Mouse (Mus musculus) retina, postnatal 1 day (tissue): ENCODE measurements around the gene Asb16.

Experiments
- DNase-seq: peaks from one replicate; pipeline ENCODE4 v3.0.0-alpha.2; 2012

The Asb16 gene

DNA sequence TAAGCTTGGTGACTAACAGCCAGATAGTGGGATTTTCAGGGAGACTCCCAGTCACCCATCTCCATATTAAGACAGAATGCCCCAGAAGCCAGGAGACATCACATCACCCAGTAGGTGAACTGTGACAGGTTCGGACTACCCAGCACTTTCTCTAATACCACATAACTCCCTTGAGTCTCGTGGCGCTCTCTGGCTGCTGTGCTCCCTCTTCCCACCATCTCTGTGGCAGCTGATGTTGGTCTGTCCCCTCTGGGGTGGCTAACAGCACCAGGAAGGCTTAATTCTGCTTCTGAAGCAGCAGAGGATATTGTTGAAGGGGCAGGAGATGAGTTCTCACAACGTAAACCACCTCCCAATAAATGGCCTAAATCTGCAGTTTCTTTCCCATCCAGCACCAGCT lies 43.4 kb downstream of the Asb16 start:
- no peak for DNase-seq

DNA sequence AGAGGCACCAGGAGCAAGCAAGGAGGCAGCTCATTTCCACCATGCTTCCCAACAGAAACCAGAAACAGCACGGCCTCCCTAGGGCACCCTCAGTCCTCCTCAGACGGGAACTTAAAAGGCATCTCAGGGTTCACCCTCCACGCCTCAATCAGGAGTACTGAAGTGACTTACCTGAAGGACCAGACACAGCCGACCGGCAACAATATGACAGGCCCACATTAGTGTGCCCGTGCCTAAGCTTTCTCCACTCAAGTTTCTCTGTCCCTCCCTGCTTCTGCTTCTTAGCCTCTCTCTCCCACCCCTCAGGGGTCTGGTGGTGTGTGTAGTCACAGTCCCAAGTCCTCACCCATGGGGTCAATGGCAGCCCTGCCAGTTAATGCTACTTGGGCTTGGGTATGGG lies 44.0 kb downstream of the Asb16 start:
- DNase-seq, result no peak

DNA sequence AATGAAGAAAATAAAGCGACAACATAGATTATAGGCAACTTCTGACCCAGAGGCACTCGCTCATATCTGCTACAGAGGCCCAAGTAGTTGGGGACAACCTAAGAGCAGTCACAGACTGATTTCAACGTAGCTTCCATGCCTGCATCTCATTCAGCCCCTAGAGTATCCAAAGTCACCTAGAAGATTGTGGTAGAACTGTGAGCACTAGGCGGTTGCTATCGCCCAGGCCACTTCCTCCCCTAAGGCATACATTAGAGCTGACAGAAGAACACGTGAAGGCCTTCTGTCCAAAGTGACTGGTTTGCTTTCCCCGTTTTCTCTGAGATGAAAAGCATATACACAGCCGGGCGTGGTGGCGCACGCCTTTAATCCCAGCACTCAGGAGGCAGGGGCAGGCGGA lies 45.8 kb downstream of the Asb16 start:
- no peak for DNase-seq

DNA sequence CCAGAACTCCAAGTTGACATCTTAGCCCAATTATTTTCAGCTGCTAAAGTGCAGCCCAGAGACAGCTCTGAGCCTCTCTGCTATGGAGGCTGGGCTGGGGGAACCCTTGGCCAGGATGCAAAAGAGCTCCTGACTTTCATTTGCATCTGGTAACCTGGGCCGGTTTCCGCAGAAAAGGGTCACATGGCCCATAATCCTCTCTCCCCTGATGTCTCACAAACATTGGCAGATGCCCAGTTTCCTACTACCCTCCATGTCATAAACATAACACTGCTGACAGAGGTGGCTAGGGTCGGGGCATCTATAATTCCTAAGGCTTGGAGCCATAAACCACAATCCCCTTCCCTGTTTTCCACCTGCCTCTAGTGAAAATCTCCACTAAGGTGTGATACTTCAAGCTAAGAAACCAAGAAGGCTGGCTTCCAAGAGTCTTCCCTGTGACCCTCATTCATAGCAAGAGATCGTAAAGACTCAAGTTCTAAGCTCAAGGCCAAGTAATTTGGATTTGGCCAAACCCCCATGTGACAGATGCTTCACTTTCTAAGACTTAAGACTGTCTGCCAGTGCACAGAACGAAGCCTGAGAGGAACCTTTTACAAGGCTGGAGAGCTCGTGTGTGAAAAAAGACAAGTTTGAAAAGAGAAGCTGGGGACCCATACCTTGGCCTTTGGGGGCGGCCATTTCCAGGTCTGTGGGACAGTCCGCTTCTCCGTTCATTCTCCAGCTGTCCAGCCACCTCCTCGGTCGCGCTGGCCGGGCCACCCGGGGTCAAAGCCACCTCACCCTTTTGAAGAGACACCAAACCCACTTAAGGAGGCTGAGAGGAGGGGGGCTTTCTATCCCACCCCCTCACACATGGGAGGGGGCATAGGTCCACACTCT lies 47.4 kb downstream of the Asb16 start:
- DNase-seq, result peak; percentile 35

DNA sequence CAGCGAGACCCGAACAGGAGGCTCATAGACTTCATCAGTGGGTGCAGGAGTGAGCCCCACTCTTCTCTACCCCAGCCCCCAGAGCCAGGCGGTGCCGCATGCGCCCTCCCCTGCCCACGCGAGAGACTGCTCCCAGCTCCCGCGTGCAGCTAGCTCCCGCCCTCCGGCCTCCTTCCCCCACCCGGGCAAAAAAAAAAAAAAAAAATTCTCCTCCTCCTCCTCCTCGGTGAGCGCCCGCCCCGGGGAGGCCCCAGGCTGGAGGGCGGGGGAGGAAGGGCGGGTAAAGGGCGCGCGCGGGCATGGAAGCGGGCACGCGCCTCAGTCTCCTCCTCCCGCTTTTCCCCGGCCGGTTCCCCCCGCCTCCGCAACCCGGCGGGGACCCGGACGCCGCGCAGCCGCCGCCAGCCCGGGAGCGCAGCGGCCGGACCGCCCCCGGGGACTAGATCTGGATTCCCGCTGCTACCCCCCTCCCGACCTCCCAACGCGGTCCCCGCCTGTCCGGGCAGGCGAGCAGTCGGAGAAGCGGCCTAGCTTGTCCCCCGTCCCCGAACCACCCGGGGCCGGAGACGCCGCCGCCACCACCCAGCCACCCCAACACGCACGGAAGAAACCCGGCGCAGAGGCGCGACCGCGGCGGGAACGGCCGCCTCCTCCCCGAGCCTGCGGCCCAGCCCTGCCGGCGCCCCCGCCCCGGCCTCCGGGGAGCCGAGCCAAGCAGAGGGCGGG lies 48.2 kb downstream of the Asb16 start:
- DNase-seq, result peak; percentile 92

DNA sequence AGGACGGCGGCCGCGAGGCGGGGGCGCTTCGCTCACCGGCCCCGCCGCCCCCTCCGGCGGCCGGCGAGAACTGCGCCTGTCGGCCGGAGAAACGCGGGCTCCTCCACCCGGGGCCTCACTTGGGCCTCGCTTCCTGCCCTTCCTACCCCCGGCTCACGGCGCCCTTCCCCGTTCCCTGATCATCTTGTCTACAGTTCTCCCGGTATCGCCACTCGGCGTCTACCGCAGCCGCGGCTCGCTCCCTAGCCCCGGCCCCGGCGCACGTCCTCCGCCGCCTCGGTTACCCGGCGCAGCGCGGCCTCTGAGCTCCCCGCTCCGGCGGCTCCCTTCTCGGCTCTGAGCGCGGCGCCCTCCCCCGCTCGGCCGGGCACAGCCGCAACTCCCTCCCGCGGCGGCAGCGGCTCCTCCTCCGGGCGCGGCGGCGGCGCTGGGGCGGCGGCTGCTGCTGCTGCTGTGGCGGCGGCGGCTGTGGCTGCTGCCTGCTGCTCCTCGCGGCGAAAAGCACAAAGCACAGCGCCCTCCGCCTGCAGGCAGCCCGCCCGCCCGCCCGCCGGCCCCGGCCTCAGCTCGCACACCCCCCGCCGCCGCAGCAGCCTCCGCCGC lies 48.9 kb downstream of the Asb16 start:
- peak; percentile 75 for DNase-seq

DNA sequence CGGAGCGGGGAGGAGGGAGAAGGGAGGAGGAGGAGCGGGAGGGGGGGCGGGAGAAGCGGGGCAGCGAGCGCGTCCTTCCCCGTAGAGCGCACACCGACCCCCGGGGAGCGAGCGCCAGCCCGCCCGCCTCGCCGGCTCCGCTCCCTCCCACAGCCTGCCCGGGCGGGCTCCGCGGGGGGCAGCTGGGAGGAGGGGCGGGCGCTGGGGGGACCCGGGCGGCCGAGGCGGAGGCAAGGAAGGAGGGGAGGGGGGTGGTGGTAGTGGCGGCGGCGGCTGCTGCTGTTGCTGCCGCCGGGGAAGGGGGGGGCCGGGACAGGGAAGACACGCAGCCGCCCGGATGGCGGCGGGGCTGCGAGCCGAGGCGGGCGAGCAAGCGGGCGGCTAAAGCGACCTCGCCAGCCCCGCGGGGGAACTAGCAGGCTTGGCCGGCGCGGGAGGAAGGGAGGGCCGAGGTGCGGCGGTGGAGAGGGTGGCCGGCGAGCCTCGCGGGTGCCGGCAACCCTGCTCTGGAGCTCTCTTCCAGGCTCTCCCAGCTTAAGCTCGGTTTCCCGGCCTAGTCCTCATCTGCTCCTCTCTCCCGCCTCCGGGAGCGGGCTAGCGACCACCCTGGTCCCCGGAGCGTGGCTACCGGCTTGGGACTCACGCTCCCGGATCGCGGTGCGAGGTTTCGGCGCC lies 49.5 kb downstream of the Asb16 start:
- peak; percentile 89 for DNase-seq

DNA sequence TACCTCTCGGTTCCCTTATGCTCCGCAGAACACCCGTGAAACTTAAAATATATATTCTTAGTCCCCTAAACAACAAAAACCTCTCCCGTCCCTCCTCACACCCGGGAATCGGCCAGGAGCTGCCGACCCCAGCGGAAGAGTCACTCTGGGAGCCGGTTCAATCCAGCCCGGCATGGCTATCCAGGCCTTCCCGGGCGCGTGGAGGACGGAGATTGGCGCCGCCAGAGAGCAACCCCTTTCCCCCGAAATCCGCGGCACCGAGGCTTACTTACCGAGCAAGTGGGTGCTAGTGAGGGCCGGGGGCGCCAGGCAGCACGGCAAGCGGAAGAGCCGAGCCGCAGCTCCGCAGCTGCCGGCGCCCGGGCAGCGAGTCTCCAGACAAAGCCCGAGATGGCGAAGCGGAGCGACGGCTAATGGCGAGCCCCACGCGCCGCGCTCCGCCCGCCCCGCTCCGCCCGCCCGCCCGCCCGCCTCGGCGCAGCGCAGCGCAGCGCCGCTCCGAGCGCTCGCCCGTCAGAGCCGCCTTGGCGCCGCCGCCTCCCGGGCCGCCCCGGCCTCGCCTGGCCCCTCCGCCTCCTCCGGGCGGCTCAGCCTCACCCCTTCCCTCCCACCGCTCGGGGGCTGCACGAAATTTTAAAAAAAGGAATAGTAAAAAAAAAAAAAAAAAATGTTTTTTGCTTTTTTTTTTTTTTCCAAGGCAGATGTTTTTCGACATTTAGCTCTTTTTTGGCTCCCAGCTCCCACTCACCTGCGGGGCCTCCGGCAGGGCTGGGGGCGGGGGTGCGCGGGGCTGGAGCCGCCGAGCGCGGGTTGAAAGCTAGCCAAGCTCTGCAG lies 50.2 kb downstream of the Asb16 start:
- DNase-seq, result peak; percentile 66

DNA sequence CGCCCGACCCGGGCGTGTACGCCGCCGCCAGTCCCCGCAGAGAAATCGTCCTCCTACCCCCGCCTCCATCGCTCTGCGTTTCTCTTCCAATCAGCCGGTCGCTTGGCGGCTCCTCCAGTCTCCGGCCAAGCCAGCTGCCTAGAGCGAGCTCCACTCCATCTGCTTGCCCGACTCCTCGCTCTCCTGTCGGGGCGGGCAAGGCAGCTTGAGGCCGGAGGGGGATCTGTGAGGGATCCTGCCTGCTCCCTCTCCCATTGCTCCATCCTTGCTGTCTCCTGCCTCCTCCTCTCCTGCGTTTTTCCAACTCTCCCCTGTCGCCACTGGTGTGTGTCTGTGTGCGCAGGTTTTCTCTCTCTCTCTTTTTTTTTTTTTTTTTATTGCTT lies 50.9 kb downstream of the Asb16 start, which contains the start of gene Ubtf:
Ubtf (minus strand) TSS at position 333 of the 383 bp plus-strand sequence.
- DNase-seq, result peak; percentile 93

DNA sequence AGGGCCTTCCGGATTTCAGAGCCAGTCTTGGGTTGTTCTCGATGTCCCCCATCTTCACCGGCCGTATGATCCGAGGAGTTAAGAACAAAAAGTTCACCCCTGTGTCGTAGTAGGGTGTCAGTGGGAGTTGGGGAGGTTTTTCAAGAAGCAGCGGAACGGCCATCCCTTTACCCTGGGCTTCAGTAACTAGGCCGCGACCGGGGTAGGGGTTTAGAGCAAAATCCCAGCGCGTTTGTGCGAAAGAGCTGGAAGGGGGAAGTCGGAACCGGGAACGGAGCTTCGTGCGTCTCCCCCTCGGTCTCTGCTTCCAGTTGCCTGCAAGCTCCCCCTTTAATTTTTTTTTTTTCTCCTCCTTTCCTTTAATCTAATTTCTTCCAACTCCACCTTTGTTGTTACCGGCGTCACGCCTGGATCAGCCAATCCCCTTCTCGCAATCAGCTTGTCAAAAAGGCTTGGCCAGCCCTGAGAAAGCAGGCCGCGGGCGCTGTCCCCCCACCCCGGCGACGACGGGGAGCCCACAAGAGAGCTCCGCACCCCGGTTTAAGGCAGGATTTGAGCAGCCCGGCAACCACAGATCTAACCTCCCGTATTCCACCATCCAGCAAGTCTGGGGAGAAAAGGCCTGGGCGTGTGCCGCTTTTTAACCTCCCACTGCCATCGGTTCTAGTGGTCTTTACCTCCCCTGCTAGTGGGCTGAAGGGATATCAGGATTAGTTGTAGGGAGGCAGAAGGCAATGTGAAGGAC lies 51.6 kb downstream of the Asb16 start:
- peak; percentile 88 for DNase-seq

DNA sequence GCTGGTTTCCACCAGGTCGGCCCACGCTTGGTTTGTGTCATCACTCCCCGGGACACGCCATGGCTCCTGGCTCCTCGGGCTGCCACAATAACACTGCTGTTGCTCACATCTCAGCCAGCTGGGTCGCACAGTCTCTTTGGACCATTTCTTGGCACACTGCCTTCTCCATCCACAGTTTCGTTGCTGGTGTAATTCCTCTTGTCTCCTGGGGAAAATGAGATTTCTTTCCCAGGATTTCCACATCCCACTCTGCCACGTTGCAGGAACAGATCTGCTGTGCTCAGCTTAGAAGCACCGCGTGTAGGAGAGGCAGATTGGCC lies 52.1 kb downstream of the Asb16 start:
- peak; percentile 74 for DNase-seq

DNA sequence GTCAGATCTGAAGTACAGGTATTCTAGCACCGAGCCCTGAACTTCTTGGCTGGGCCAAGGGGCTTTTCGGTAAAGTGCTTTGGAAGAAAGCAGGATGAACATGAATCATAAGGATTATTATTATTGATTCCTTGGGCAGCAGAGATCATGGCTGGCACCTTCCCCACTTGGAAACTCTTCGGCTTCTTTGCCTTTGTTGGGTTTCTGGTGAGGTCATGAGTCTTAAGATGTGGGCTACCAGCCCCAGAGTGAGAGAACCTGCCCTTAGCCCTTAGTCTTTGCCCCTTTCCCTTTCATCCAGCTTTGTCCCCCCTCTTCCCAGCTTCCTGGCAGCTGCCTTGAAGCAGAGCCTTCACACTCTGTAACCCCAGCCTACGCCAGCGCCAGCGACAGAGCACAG lies 53.4 kb downstream of the Asb16 start:
- no peak for DNase-seq

DNA sequence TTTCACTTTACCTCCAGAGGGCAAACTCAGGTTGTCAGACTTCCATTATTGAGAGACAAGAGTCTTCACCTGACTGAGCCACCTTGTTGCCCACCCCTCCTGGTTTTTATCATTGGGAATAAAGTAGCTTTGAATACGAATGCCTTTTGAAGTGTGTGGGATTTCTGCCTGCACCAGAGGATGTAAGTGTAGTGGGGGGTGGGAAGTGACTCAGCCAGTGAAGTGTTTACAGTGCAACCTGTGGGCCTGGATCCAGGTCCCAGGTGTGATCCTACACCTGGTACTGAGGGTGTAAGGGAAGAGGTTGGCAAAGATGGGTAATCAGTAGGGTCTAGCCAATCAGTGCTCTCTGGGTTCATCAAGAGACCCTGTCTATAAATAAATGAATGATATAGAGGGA lies 55.0 kb downstream of the Asb16 start:
- no peak for DNase-seq

DNA sequence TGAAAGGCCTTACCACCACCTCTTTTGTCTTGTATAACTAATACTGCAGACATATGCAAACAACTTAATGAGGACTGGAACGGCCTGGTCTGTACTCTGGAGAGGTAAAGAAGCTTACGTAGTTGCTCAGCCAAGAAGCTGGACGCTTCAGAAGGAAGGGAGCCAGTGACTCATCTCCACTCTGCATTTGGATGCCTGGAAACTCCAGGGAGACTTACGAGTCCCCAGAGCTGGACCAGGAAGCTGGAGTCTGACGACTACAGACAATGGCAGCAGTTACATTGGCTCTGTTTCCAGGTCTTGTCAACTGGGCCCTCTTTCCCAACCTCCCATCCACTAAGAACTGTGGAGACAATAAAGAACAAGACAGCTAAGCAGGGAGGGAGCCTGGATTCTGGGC lies 58.7 kb downstream of the Asb16 start:
- DNase-seq, result no peak

DNA sequence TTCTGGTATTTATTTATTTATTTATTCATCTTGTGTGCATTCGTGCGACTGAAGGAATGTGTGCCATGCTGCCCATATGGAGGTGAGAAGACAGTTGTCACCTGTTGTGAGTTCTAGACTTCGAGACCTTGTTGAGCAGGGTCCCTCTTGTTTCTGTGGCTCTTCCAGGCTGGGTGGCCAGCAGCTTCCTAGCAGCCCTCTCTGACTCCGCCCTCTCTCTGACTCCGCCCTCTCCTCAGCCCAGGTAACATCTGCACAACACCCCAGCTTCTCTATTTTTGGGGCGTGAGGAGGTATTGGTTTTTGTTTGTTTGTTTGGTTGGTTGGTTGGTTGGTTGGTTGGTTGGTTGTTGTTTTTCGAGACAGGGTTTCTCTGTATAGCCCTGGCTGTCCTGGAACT lies 59.3 kb downstream of the Asb16 start:
- DNase-seq, result no peak
